Mouse (Mus musculus): ENCODE measurements around the gene Rsu1. TPM values are rescaled to one million over a fixed set of nuclear protein-coding genes. Genes with fewer than 3 reads are reported as not detected.

The Rsu1 gene
- total RNA-seq, 2 experiments from 2014 or later: 74.1 to 130 TPM

GRCm38 (mm10) chr2:13090841-13091240 lies 180.4 kb downstream of the Rsu1 start:
- no peak for ATAC-seq (replicated peaks; ENCODE audit: low FRiP score, low TSS enrichment, poor library complexity, severe bottlenecking)

DNA sequence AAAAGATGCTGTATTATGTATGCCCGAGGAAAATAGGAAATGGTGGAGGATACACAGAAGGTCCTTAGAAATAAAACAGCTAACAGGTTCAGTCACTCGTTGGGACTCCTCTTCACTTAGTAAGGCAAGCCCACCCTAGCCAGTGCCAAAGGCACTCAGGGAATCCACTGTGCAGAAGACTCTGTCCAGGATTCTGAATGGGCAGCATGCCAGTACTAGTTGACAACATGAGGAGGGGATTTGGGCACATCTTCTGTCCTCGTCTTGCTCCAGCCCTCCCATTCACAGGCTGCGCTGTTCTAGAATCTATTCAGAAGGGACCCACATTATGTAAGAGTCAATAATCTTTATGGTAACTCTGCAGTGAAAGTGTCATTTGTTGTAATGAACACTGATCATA lies 181.4 kb downstream of the Rsu1 start:
- no peak for ATAC-seq (replicated peaks; ENCODE audit: low FRiP score, low TSS enrichment, poor library complexity, severe bottlenecking)

GRCm38 (mm10) chr2:13088266-13088665 lies 182.9 kb downstream of the Rsu1 start:
- ATAC-seq (replicated peaks; ENCODE audit: low FRiP score, low TSS enrichment, poor library complexity, severe bottlenecking): no peak

- no peak for ATAC-seq (replicated peaks; ENCODE audit: low FRiP score, low TSS enrichment, poor library complexity, severe bottlenecking)
Observed at GRCm38 (mm10) chr2:13087811-13088210, 183.4 kb downstream of the Rsu1 start.

DNA sequence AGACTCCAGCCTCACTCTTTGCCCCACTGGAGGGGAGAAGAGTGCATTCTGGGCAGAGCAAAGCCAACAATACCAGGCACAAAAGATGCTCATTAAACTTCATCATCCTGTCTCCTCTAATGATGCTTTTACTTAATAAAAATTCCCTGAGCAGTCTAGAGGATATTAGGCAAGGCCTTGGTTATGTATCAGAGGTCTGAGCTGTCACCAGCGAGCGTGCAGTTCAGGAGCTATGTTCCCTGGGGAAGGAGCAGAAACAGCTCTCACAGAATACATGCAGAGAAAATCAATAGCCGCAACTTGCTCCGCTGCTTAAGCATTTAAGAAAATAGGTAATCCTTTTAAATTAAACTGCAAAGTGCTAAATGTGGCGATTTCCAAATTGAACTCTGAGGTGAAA lies 187.0 kb downstream of the Rsu1 start:
- no peak for ATAC-seq (replicated peaks; ENCODE audit: low FRiP score, low TSS enrichment, poor library complexity, severe bottlenecking)

DNA sequence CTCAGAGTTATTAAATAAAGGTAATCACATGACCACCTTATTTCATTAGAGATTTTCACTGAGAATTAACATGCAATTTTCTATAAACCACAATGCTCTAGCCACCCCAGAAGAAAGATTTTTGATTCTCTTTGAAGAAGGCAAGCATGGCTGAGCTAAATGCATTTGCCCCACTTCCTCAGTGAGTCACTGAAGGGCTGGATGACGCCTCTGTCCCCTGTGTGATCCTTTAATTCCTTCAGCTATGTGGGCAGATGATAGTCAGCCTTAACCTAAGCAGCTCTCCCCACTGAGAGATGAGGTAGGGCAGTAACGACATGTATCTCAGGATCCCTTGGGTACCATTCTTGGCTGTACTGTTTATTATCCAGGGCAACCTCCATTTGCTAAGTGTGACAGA lies 190.7 kb downstream of the Rsu1 start:
- ATAC-seq (replicated peaks; ENCODE audit: low FRiP score, low TSS enrichment, poor library complexity, severe bottlenecking): no peak

GRCm38 (mm10) chr2:13072243-13072642 lies 199.0 kb downstream of the Rsu1 start:
- ATAC-seq (replicated peaks; ENCODE audit: low FRiP score, low TSS enrichment, poor library complexity, severe bottlenecking): no peak; the same call in 1 of the 2 replicates

DNA sequence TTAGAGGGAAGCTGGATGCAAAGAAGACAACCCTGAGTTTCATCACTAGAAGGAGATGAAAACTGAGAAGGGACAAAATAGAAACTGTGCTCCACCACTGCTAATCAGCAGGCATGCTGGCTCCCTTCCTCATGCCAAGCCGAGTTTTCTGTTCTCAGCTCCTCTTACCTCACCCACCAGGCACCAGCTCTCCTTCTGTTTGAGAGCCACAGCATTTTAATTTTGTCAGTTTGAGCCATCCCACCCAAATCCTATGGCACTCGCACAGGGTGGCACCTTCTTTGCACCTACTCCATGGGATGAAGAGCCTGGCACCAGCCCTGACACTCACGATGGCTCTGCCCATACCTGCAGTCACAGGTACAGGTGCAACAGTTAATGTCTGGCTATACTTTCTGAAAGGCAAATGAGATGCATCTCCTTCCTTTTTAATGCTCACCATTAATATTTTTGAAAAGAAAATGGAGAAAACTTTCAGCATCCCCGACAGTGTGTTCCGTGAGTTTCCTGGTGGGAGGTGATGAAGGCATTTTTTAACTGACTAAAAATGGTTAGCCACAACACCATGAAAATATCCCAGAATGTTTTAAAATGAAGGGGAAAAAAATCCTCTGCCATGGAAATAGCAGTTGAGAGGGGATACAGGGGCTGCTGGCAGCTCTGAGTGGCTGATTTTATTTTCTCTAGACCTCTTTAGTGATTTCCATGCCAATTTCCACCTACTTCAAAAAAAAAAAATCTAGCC lies 210.6 kb downstream of the Rsu1 start:
- no peak for ATAC-seq (replicated peaks; ENCODE audit: low FRiP score, low TSS enrichment, poor library complexity, severe bottlenecking)

- no peak for ATAC-seq (replicated peaks; ENCODE audit: low FRiP score, low TSS enrichment, poor library complexity, severe bottlenecking)
Observed at GRCm38 (mm10) chr2:13048649-13049048, 222.6 kb downstream of the Rsu1 start.

DNA sequence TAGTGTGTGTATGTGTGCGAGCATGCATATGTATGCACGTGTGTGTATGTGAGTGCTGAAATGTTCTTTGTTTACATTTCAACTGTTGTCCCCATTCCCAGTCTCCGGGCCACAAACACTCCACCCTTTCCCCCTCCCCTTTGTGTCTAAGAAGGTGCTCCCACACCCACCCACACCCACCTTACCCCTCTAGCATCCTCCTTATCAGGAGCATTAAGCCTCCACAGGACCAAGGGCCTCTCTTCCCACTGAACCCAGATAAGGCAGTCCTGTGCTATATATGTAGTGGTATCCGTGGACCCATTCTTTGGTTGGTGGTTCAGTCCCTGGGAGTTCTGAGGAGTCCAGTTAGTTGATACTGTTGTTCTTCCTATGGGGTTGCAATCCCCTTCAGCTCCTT lies 226.7 kb downstream of the Rsu1 start:
- ATAC-seq (replicated peaks; ENCODE audit: low FRiP score, low TSS enrichment, poor library complexity, severe bottlenecking): no peak

DNA sequence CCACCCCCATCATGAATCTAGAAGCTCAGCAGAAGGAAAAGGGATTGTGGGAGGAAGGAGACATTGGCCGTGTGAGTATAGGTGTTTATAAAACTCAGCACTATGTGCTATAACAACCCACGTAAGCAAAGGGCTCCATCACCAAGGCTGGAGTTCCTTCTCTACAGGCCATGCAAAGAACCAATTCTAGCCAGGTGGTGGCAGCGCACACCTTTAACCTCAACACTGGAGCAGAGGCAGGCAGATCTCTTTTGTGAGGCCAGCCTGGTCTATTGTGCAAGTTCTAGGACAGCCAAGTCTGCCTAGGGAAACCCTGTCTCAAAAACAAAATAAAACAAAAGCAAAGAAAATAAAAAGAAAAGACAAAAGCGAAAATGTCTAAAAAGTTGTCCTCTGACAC lies 231.4 kb downstream of the Rsu1 start:
- ATAC-seq (replicated peaks; ENCODE audit: low FRiP score, low TSS enrichment, poor library complexity, severe bottlenecking): no peak

DNA sequence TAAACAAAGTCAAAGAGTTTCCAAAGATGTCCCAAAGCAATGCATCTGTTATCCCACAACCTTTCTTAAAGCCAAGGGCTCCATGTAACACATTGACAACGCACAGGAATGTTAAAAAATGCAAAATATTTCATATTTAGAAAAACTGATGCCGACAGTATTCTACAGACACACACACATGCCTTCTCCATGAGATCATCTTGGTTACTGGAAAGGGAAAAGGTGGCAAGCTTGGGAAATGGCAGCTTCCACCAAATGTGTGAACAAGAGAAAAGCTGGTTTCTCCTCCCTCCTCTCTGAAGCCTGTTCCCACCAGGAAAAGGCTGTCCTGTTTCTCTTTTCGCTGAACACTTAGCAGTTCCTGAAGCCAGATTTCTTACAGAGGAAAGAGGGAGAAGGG lies 232.4 kb downstream of the Rsu1 start:
- ATAC-seq (replicated peaks; ENCODE audit: low FRiP score, low TSS enrichment, poor library complexity, severe bottlenecking): no peak

Other genes with a start within 250 kb of the Rsu1 start
- not detected in 2 replicates for gene Cubn, start 220.4 kb upstream of the Rsu1 start, total RNA-seq (2014; fragmentation: Nextera tagmentation)
- not detected in 2 replicates for gene Cubn, start 220.4 kb upstream of the Rsu1 start, total RNA-seq (2017)

Measured in megakaryocyte-erythroid progenitor cell, adult 5-6 weeks (primary cell).